Mouse (Mus musculus) limb, embryonic 11.5 days (tissue): Measurements from ENCODE around the gene Trim50. TPM values are rescaled to one million over a fixed set of nuclear protein-coding genes. Genes with fewer than 3 reads are reported as not detected.
A peak's percentile ranks its signal among the peaks of the same experiment; 100 is the strongest.

Experiments
- ATAC-seq: fragments of 200-750 bp; cut with Nextera tagmentation; 2 replicates; pipeline ENCODE4 v1.8.0; 2017; ENCODE audit warnings: low read depth; ENCODE audit not compliant: insufficient number of reproducible peaks, low FRiP score, low TSS enrichment
- DNase-seq: peaks from one replicate; pipeline ENCODE4 v3.0.0-alpha.2; 2015; ENCODE audit warnings: low spot score
- H3K27ac ChIP-seq: fragments of 300-500 bp; sonication (generic); replicated peaks from 2 replicates; pipeline ENCODE4 v1.5.1; 2014; ENCODE audit warnings: low read depth, mild to moderate bottlenecking, low read length
- H3K27me3 ChIP-seq: fragments of 300-500 bp; sonication (generic); 2 replicates; pipeline ENCODE4 v1.6.1; 2014; ENCODE audit warnings: mild to moderate bottlenecking, low read length, mixed read lengths; ENCODE audit not compliant: control insufficient read depth, insufficient read depth
- H3K36me3 ChIP-seq: fragments of 300-500 bp; sonication (generic); 2 replicates; pipeline ENCODE4 v1.6.1; 2014; ENCODE audit warnings: mild to moderate bottlenecking, low read length, moderate library complexity, mixed read lengths; ENCODE audit not compliant: control insufficient read depth, insufficient read depth
- H3K4me1 ChIP-seq: fragments of 300-500 bp; sonication (generic); 2 replicates; pipeline ENCODE4 v1.6.1; 2014; ENCODE audit warnings: low read length, mixed read lengths; ENCODE audit not compliant: control insufficient read depth, insufficient read depth
- H3K4me2 ChIP-seq: fragments of 300-500 bp; sonication (generic); 2 replicates; pipeline ENCODE4 v1.6.1; 2014; ENCODE audit warnings: low read depth, mild to moderate bottlenecking, moderate library complexity; ENCODE audit not compliant: severe bottlenecking
- H3K4me3 ChIP-seq: fragments of 300-500 bp; sonication (generic); 2 replicates; pipeline ENCODE4 v1.5.1; 2014; ENCODE audit warnings: low read depth, low read length
- H3K9ac ChIP-seq: fragments of 300-500 bp; sonication (generic); 2 replicates; pipeline ENCODE4 v1.6.1; 2014; ENCODE audit warnings: mild to moderate bottlenecking, low read length
- H3K9me3 ChIP-seq: fragments of 300-500 bp; sonication (generic); 2 replicates; pipeline ENCODE4 v1.6.1; 2016; ENCODE audit warnings: low read length; ENCODE audit not compliant: control insufficient read depth
- WGBS: fragments of 180-500 bp; shearing (Covaris S2); extraction: QIAGEN DNeasy Blood & Tissue Kit; methylation state at CpG from one replicate; pipeline ENCODE4 v1.1.7; 2014; 5-methylcytosine and 5-hydroxymethylcytosine counted together
- polyA plus RNA-seq: library from polyadenylated mRNA; unstranded; fragments of >200 nt; fragmentation: Nextera tagmentation; extraction: Ambion mirVana; gene quantifications from 2 replicates; pipeline ENCODE4 v1.2.1, GENCODE M21; 2014

Trim50 gene
- polyA plus RNA-seq, 1 experiment from 2014 or later = not detected

GRCm38 (mm10) chr5:135394004-135394823, 41.1 kb downstream of the Trim50 start, which contains the start of gene Pom121:
Pom121 (minus strand) TSS chr5:135394546.
- H3K27me3 ChIP-seq = no peaks in the 10 kb centered on the region
- H3K9me3 ChIP-seq = no peaks in the 10 kb centered on the region
- DNase-seq = peak; percentile 89
- peak within 1 kb of the TSS; percentile 98 for H3K4me3 ChIP-seq
- under 1% methylated on average over 95 of the region's 110 CpGs for WGBS
- peak; percentile 85 for ATAC-seq
- H3K4me2 ChIP-seq = peak within 1 kb of the TSS; percentile 69
- H3K36me3 ChIP-seq = peaks cover 8% of the 10 kb centered on the region; the same call in 1 of the 2 replicates
- peak within 1 kb of the TSS; percentile 72 for H3K27ac ChIP-seq
- H3K9ac ChIP-seq = peak within 1 kb of the TSS; percentile 93
- H3K4me1 ChIP-seq = 0 out of 2 replicates have a peak, but pooled peaks cover 3% of the 10 kb centered on the region

GRCm38 (mm10) chr5:135395826-135396225, 42.7 kb downstream of the Trim50 start:
- H3K4me1 ChIP-seq = 0 out of 2 replicates have a peak, but pooled peaks cover 3% of the 10 kb centered on the region
- no peaks in the 10 kb centered on the region for H3K27me3 ChIP-seq
- H3K4me3 ChIP-seq = no peak overlapping the region
- WGBS = 52% methylated on average over 5 of the region's 5 CpGs
- H3K4me2 ChIP-seq = no peak overlapping the region
- ATAC-seq = no peak
- peak; percentile 42 for DNase-seq
- H3K9me3 ChIP-seq = no peaks in the 10 kb centered on the region
- no peak overlapping the region for H3K27ac ChIP-seq
- peaks cover 3% of the 10 kb centered on the region; the same call in 1 of the 2 replicates for H3K36me3 ChIP-seq
- H3K9ac ChIP-seq = no peak overlapping the region

DNA sequence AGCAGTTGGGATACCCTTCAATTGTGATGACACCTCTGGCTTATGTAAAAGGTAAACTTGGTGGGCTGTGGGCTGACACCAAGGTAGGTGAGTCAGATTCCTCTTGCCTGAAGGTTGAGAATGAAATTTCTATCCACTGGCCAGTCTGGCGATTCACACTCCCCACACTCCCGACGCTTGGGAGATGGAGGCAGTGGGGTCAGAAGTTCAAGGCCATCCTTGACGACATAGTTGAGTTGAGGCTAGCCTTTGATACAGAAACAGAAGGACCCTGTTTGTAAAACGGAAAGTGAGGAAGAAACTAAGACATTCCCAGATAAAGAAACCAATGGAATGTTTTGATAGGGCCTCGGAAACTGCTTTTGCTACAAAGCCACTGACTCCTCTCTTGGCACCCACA, 46.3 kb downstream of the Trim50 start:
- WGBS = 69% methylated on average over 6 of the region's 6 CpGs
- DNase-seq = no peak
- no peak for ATAC-seq

DNA sequence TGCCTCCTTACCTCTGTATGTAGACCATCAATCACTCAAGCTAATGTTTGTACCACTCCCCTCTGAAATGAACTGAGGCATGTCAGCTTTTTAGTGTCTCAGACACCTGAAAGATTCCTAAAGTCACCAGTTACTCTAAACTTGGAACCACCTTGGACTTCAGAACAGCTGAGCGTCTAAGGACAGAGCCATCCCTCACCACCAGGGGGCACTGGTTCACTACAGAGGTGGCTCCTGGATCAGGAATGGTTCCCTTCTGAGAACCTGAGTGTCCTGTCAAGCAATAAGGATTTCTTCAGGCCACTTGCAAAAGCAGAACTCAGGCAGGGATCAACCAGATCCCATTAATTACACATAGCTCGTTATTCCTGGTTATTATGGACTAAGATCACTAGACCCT, 47.1 kb downstream of the Trim50 start:
- peak; percentile 89 for DNase-seq
- no peak overlapping the region for H3K4me3 ChIP-seq
- ATAC-seq = no peak
- H3K9me3 ChIP-seq = no peaks in the 10 kb centered on the region
- H3K27me3 ChIP-seq = no peaks in the 10 kb centered on the region
- H3K4me2 ChIP-seq = no peak overlapping the region
- 8% methylated on average over 2 of the region's 2 CpGs for WGBS
- H3K4me1 ChIP-seq = no peaks in the 10 kb centered on the region
- H3K27ac ChIP-seq = no peak overlapping the region
- H3K9ac ChIP-seq = no peak overlapping the region
- no peaks in the 10 kb centered on the region for H3K36me3 ChIP-seq

More for the DNA sequence above, 46.3 kb downstream of the Trim50 start:
- Histone ChIP-seq H3K27me3 (no peaks in the 10 kb centered on the region), H3K4me1 (no peaks in the 10 kb centered on the region), H3K27ac (no peak overlapping the region), H3K36me3 (no peaks in the 10 kb centered on the region), H3K9me3 (no peaks in the 10 kb centered on the region), H3K9ac (no peak overlapping the region), H3K4me3 (no peak overlapping the region), H3K4me2 (no peak overlapping the region)

GRCm38 (mm10) chr5:135404623-135405022, 51.5 kb downstream of the Trim50 start:
- H3K27ac ChIP-seq = no peak overlapping the region
- H3K9ac ChIP-seq = no peak overlapping the region
- 41% methylated on average over 20 of the region's 20 CpGs for WGBS
- no peaks in the 10 kb centered on the region for H3K27me3 ChIP-seq
- H3K4me3 ChIP-seq = no peak overlapping the region
- no peaks in the 10 kb centered on the region for H3K4me1 ChIP-seq
- H3K9me3 ChIP-seq = no peaks in the 10 kb centered on the region
- H3K4me2 ChIP-seq = no peak overlapping the region
- ATAC-seq = no peak
- no peaks in the 10 kb centered on the region for H3K36me3 ChIP-seq
- peak; percentile 50 for DNase-seq

DNA sequence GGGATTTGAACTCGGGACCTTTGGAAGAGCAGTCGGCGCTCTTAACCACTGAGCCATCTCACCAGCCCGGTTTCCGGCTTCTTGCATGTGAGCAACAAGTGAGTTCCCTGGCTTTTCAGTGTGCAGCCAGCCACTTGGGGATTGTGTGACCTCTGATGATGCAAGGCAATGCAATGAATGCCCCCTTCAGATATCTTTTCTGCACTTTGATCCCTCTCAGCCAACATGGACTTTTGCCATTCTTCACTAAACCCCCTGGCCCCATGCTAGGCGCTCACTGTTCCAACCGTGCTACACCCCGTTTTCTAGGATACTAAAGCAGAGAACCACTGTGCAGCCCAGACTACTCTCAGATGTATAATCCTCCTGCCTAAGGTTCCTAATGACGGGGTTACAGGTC, 52.3 kb downstream of the Trim50 start:
- Histone ChIP-seq H3K9ac (no peak overlapping the region), H3K4me1 (no peaks in the 10 kb centered on the region), H3K9me3 (no peaks in the 10 kb centered on the region), H3K27me3 (no peaks in the 10 kb centered on the region), H3K4me3 (no peak overlapping the region), H3K36me3 (no peaks in the 10 kb centered on the region), H3K4me2 (no peak overlapping the region), H3K27ac (no peak overlapping the region)
- no peak for ATAC-seq
- 90% methylated on average over 9 of the region's 9 CpGs for WGBS
- no peak for DNase-seq

- 85% methylated on average over 4 of the region's 4 CpGs for WGBS
- ATAC-seq = no peak
- no peak overlapping the region for H3K9ac ChIP-seq
- H3K27ac ChIP-seq = no peak overlapping the region
- DNase-seq = no peak
- no peaks in the 10 kb centered on the region for H3K9me3 ChIP-seq
- H3K4me1 ChIP-seq = no peaks in the 10 kb centered on the region
- H3K4me3 ChIP-seq = no peak overlapping the region
- H3K36me3 ChIP-seq = peaks cover 2% of the 10 kb centered on the region; the same call in 1 of the 2 replicates
- H3K4me2 ChIP-seq = no peak overlapping the region
- no peaks in the 10 kb centered on the region for H3K27me3 ChIP-seq
Measured at GRCm38 (mm10) chr5:135408114-135408513, 55.0 kb downstream of the Trim50 start.

- H3K27me3 ChIP-seq = no peaks in the 10 kb centered on the region
- no peaks in the 10 kb centered on the region for H3K9me3 ChIP-seq
- H3K9ac ChIP-seq = no peak overlapping the region
- 92% methylated on average over 9 of the region's 9 CpGs for WGBS
- no peak overlapping the region for H3K27ac ChIP-seq
- peaks cover 10% of the 10 kb centered on the region; the same call in 1 of the 2 replicates for H3K36me3 ChIP-seq
- no peak overlapping the region for H3K4me2 ChIP-seq
- no peak for DNase-seq
- H3K4me1 ChIP-seq = no peaks in the 10 kb centered on the region
- no peak for ATAC-seq
- no peak overlapping the region for H3K4me3 ChIP-seq
Measured at GRCm38 (mm10) chr5:135410266-135410665, 57.2 kb downstream of the Trim50 start.
